Mouse (Mus musculus) neural tube, embryonic 12.5 days (tissue): Measurements from ENCODE around the gene Grm4. TPM values are rescaled to one million over a fixed set of nuclear protein-coding genes. Genes with fewer than 3 reads are reported as not detected.

ENCODE experiments used
- ATAC-seq: fragments of 200-750 bp; cut with Nextera tagmentation; 2 replicates; pipeline ENCODE4 v1.8.0; 2017; ENCODE audit warnings: low read depth, mild to moderate bottlenecking, moderate TSS enrichment, moderate library complexity; ENCODE audit not compliant: low FRiP score
- H3K27ac ChIP-seq: fragments of 300-500 bp; sonication (generic); 2 replicates; pipeline ENCODE4 v1.5.1; 2016
- H3K27me3 ChIP-seq: fragments of 300-500 bp; sonication (generic); replicated peaks from 2 replicates; pipeline ENCODE4 v1.6.1; 2016; ENCODE audit warnings: mild to moderate bottlenecking
- H3K36me3 ChIP-seq: fragments of 300-500 bp; sonication (generic); 2 replicates; pipeline ENCODE4 v1.6.1; 2016; ENCODE audit warnings: mild to moderate bottlenecking
- H3K4me1 ChIP-seq: fragments of 300-500 bp; sonication (generic); 2 replicates; pipeline ENCODE4 v1.6.1; 2016
- H3K4me2 ChIP-seq: fragments of 300-500 bp; sonication (generic); replicated peaks from 2 replicates; pipeline ENCODE4 v1.6.1; 2016; ENCODE audit warnings: mild to moderate bottlenecking
- H3K4me3 ChIP-seq: fragments of 300-500 bp; sonication (generic); 2 replicates; pipeline ENCODE4 v1.5.1; 2016
- H3K9ac ChIP-seq: fragments of 300-500 bp; sonication (generic); 2 replicates; pipeline ENCODE4 v1.6.1; 2016; ENCODE audit warnings: mild to moderate bottlenecking
- H3K9me3 ChIP-seq: fragments of 300-500 bp; sonication (generic); 2 replicates; pipeline ENCODE4 v1.6.1; 2016; ENCODE audit warnings: mild to moderate bottlenecking
- WGBS: fragments of 180-500 bp; shearing (Covaris S2); methylation state at CpG from one replicate; pipeline ENCODE4 v1.1.7; 2016; 5-methylcytosine and 5-hydroxymethylcytosine counted together
- polyA plus RNA-seq: library from polyadenylated mRNA; unstranded; fragments of >200 nt; fragmentation: Nextera tagmentation; extraction: Ambion mirVana; gene quantifications from 2 replicates; pipeline ENCODE4 v1.2.1, GENCODE M21; 2016

Grm4 gene
- 2.7 and 3.4 TPM in 2 replicates for polyA plus RNA-seq

- WGBS: 79% methylated on average over 5 of the region's 5 CpGs
- no peak for ATAC-seq
- peaks cover 16% of the 10 kb centered on the region for H3K4me1 ChIP-seq
These were observed at the start of gene Grm4 for GRCm38 (mm10) chr17:27521303-27521702. Gene Grm4, minus strand, starts transcription at chr17:27521403.

GRCm38 (mm10) chr17:27568228-27568627, 47.0 kb upstream of the Grm4 start:
- peaks cover 6% of the 10 kb centered on the region; the same call in 1 of the 2 replicates for H3K36me3 ChIP-seq
- no peak overlapping the region for H3K9ac ChIP-seq
- H3K27me3 ChIP-seq: no peaks in the 10 kb centered on the region
- H3K9me3 ChIP-seq: no peaks in the 10 kb centered on the region
- no peak for ATAC-seq
- no peak overlapping the region for H3K4me3 ChIP-seq
- 85% methylated on average over 5 of the region's 5 CpGs for WGBS
- H3K27ac ChIP-seq: no peak overlapping the region
- H3K4me1 ChIP-seq: peaks cover 23% of the 10 kb centered on the region
- H3K4me2 ChIP-seq: no peak overlapping the region

More at GRCm38 (mm10) chr17:27521303-27521702, at the start of gene Grm4:
- no peaks in the 10 kb centered on the region for H3K9me3 ChIP-seq
- peaks cover 26% of the 10 kb centered on the region for H3K27me3 ChIP-seq
- H3K36me3 ChIP-seq: no peaks in the 10 kb centered on the region
- no peak within 1 kb of the TSS for H3K4me3 ChIP-seq
- H3K9ac ChIP-seq: no peak within 1 kb of the TSS
- H3K27ac ChIP-seq: no peak within 1 kb of the TSS
- peak within 1 kb of the TSS; percentile 38 for H3K4me2 ChIP-seq

- no peak for ATAC-seq
- WGBS: under 1% methylated on average over 13 of the region's 13 CpGs
- no peaks in the 10 kb centered on the region for H3K9me3 ChIP-seq
These were observed 44.7 kb upstream of the Grm4 start for GRCm38 (mm10) chr17:27565942-27566267.

GRCm38 (mm10) chr17:27565163-27565941, 44.1 kb upstream of the Grm4 start, which contains the start of gene AI413582:
Gene AI413582, minus strand, starts transcription at chr17:27565756.
- H3K9me3 ChIP-seq: no peaks in the 10 kb centered on the region
- peaks cover 27% of the 10 kb centered on the region for H3K4me1 ChIP-seq
- WGBS: under 1% methylated on average over 58 of the region's 58 CpGs
- ATAC-seq: peak; percentile 93
- no peaks in the 10 kb centered on the region for H3K27me3 ChIP-seq
- peaks cover 12% of the 10 kb centered on the region for H3K36me3 ChIP-seq
- no peak within 1 kb of the TSS for H3K27ac ChIP-seq
- peak within 1 kb of the TSS; percentile 56 for H3K4me3 ChIP-seq
- H3K9ac ChIP-seq: peak within 1 kb of the TSS; percentile 67
- peak within 1 kb of the TSS; percentile 92 for H3K4me2 ChIP-seq

More at GRCm38 (mm10) chr17:27565942-27566267, 44.7 kb upstream of the Grm4 start:
- Histone ChIP-seq H3K4me3 (peak overlapping the region; percentile 56), H3K27ac (no peak overlapping the region), H3K36me3 (peaks cover 10% of the 10 kb centered on the region), H3K27me3 (no peaks in the 10 kb centered on the region), H3K9ac (peak overlapping the region; percentile 67), H3K4me2 (peak overlapping the region; percentile 92), H3K4me1 (peaks cover 27% of the 10 kb centered on the region)

- H3K4me2 ChIP-seq: peak overlapping the region; percentile 92
- peak overlapping the region; percentile 65 for H3K9ac ChIP-seq
- H3K4me3 ChIP-seq: peak overlapping the region; percentile 56
- WGBS: 10% methylated on average over 20 of the region's 20 CpGs
- peaks cover 27% of the 10 kb centered on the region for H3K4me1 ChIP-seq
- peaks cover 16% of the 10 kb centered on the region for H3K36me3 ChIP-seq
- no peaks in the 10 kb centered on the region for H3K9me3 ChIP-seq
- no peaks in the 10 kb centered on the region for H3K27me3 ChIP-seq
- no peak for ATAC-seq
- H3K27ac ChIP-seq: no peak overlapping the region
These were observed 43.4 kb upstream of the Grm4 start for GRCm38 (mm10) chr17:27564391-27565162.

GRCm38 (mm10) chr17:27563771-27564244, 42.6 kb upstream of the Grm4 start:
- peak overlapping the region; percentile 92; the same call in 1 of the 2 replicates for H3K4me2 ChIP-seq
- no peak overlapping the region for H3K9ac ChIP-seq
- no peaks in the 10 kb centered on the region for H3K9me3 ChIP-seq
- 49% methylated on average over 7 of the region's 7 CpGs for WGBS
- H3K4me3 ChIP-seq: no peak overlapping the region
- peaks cover 33% of the 10 kb centered on the region for H3K4me1 ChIP-seq
- no peaks in the 10 kb centered on the region for H3K27me3 ChIP-seq
- H3K36me3 ChIP-seq: peaks cover 16% of the 10 kb centered on the region
- no peak for ATAC-seq
- no peak overlapping the region for H3K27ac ChIP-seq

GRCm38 (mm10) chr17:27561809-27562526, 40.8 kb upstream of the Grm4 start:
- Histone ChIP-seq H3K36me3 (peaks cover 16% of the 10 kb centered on the region), H3K27ac (0 out of 2 replicates have a peak overlapping the region, but pooled peaks have one; percentile 20), H3K4me2 (no peak overlapping the region; the same call in 1 of the 2 replicates), H3K4me3 (no peak overlapping the region), H3K4me1 (peaks cover 49% of the 10 kb centered on the region), H3K9ac (no peak overlapping the region), H3K9me3 (no peaks in the 10 kb centered on the region), H3K27me3 (no peaks in the 10 kb centered on the region)
- 51% methylated on average over 10 of the region's 11 CpGs for WGBS
- no peak for ATAC-seq

GRCm38 (mm10) chr17:27560926-27561480, 39.8 kb upstream of the Grm4 start:
- H3K27ac ChIP-seq: no peak overlapping the region
- WGBS: 90% methylated on average over 13 of the region's 13 CpGs
- no peaks in the 10 kb centered on the region for H3K9me3 ChIP-seq
- H3K4me2 ChIP-seq: no peak overlapping the region
- no peaks in the 10 kb centered on the region for H3K27me3 ChIP-seq
- no peak overlapping the region for H3K9ac ChIP-seq
- peaks cover 47% of the 10 kb centered on the region for H3K4me1 ChIP-seq
- ATAC-seq: no peak
- no peak overlapping the region for H3K4me3 ChIP-seq
- H3K36me3 ChIP-seq: peaks cover 16% of the 10 kb centered on the region

GRCm38 (mm10) chr17:27559596-27559995, 38.4 kb upstream of the Grm4 start:
- peaks cover 50% of the 10 kb centered on the region for H3K4me1 ChIP-seq
- H3K9me3 ChIP-seq: no peaks in the 10 kb centered on the region
- H3K36me3 ChIP-seq: peaks cover 16% of the 10 kb centered on the region
- no peak for ATAC-seq
- H3K4me2 ChIP-seq: no peak overlapping the region
- H3K27ac ChIP-seq: no peak overlapping the region
- no peak overlapping the region for H3K9ac ChIP-seq
- no peak overlapping the region for H3K4me3 ChIP-seq
- WGBS: 74% methylated on average over 12 of the region's 12 CpGs
- H3K27me3 ChIP-seq: no peaks in the 10 kb centered on the region

- Histone ChIP-seq H3K36me3 (peaks cover 16% of the 10 kb centered on the region), H3K4me1 (peaks cover 43% of the 10 kb centered on the region), H3K4me2 (peak overlapping the region; percentile 92), H3K27ac (no peak overlapping the region), H3K9me3 (no peaks in the 10 kb centered on the region), H3K9ac (no peak overlapping the region), H3K27me3 (no peaks in the 10 kb centered on the region), H3K4me3 (no peak overlapping the region; the same call in 1 of the 2 replicates)
- WGBS: 10% methylated on average over 5 of the region's 5 CpGs
- ATAC-seq: no peak
These were observed 37.6 kb upstream of the Grm4 start for GRCm38 (mm10) chr17:27558845-27559244.

GRCm38 (mm10) chr17:27557927-27558661, 36.9 kb upstream of the Grm4 start:
- Histone ChIP-seq H3K36me3 (peaks cover 16% of the 10 kb centered on the region), H3K9ac (peak overlapping the region; percentile 95), H3K27ac (peak overlapping the region; percentile 95; the same call in 1 of the 2 replicates), H3K4me1 (peaks cover 43% of the 10 kb centered on the region), H3K4me2 (peak overlapping the region; percentile 92), H3K4me3 (peak overlapping the region; percentile 91), H3K9me3 (no peaks in the 10 kb centered on the region), H3K27me3 (no peaks in the 10 kb centered on the region)
- no peak for ATAC-seq
- 2% methylated on average over 14 of the region's 14 CpGs for WGBS
